Mouse (Mus musculus): ENCODE results near the gene Asna1.

GRCm38 (mm10) chr8:84997649-84998295 is 27.3 kb downstream of the Asna1 start:
- peak; percentile 99 for TF ChIP-seq CTCF (IDR thresholded peaks at IDR 0.05)
- no peak for TF ChIP-seq POLR2A (IDR thresholded peaks at IDR 0.05; ENCODE audit: insufficient read depth, low read depth, low read length)
